Mouse (Mus musculus): ENCODE data around the gene Ano9. TPM values are rescaled to one million over a fixed set of nuclear protein-coding genes. Genes with fewer than 3 reads are reported as not detected.
A peak's percentile ranks its signal among the peaks of the same experiment; 100 is the strongest.

The Ano9 gene
- polyA plus RNA-seq, 1 experiment from 2014 or later, result 0.49 TPM

DNA sequence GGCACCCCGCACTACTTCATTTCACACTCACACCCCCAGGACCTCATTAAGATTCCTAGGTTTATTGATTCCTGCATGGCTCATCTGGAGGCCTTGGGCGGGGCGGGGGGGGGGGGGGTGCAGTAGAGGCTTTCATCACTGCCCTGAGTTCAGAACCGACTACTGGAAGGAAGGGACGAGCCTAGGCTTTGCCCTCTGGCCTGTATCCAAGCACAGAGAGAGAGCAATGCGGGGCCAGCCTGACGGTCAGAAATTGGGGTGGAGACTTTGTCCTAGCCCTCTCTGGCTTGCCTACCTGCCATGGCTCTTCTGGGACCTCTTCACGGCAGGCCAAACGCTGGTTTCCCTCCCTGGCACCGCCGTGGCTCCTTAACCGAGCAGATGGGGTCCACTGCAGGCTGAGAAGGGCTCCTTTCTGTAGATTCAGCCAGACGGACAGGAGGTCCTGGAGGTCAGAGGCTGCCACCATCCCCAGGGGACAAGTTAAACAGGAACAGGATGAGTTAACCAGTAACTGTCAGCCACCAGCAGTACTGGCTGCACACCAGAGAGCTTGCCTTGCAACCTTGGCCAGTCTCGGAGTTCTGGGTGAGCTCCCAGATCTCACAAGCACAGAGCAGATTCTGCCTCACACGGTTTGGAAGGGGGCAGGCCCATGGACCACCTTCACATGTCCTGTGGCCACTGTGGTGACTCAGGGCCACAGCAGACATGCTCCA, 23.0 kb downstream of the Ano9 start:
- H3K36me3 ChIP-seq (ENCODE audit: control insufficient read depth, insufficient read depth), result no peaks in the 10 kb centered on the region
- H3K27me3 ChIP-seq (ENCODE audit: control insufficient read depth, insufficient read depth, low read length), result peaks cover 10% of the 10 kb centered on the region
- peaks cover 12% of the 10 kb centered on the region for H3K4me1 ChIP-seq (ENCODE audit: control insufficient read depth, insufficient read depth, low read length)
- H3K4me2 ChIP-seq (ENCODE audit: low read depth, low read length), result no peak overlapping the region
- no peak overlapping the region for H3K4me3 ChIP-seq (ENCODE audit: low read length)
- no peak for ATAC-seq (replicated peaks; ENCODE audit: extremely low read depth, insufficient read depth, low FRiP score)
- H3K27ac ChIP-seq (ENCODE audit: low read length), result no peak overlapping the region
- H3K9ac ChIP-seq (ENCODE audit: low read length), result no peak overlapping the region
- WGBS, result 56% methylated on average over 15 of the region's 15 CpGs
- no peaks in the 10 kb centered on the region for H3K9me3 ChIP-seq (replicated peaks; ENCODE audit: control insufficient read depth, low read length)

DNA sequence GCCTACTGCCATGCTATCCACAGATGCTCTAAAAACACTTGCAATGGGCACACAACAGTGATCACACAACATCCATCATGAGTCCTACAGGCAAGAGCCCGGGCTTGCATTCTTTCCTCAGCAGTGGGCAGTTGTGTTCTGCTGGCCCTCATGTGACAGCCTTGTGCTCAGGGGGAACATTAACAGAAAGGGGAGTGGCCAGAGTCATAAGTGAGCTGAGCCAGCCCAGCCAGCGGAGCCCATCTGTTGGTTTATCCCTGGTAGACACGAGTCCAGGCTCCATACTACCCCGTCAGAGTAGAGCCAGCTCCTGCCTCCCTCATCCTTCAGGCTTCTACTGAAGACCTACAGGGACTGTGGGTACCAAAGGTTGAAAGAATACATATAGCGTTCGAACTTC, 23.7 kb downstream of the Ano9 start:
- no peak for ATAC-seq (replicated peaks; ENCODE audit: extremely low read depth, insufficient read depth, low FRiP score)
- Histone ChIP-seq H3K9me3 (replicated peaks; ENCODE audit: control insufficient read depth, low read length) (no peaks in the 10 kb centered on the region), H3K27me3 (ENCODE audit: control insufficient read depth, insufficient read depth, low read length) (peaks cover 17% of the 10 kb centered on the region), H3K4me2 (ENCODE audit: low read depth, low read length) (no peak overlapping the region), H3K9ac (ENCODE audit: low read length) (no peak overlapping the region), H3K27ac (ENCODE audit: low read length) (no peak overlapping the region), H3K4me3 (ENCODE audit: low read length) (no peak overlapping the region), H3K4me1 (ENCODE audit: control insufficient read depth, insufficient read depth, low read length) (peaks cover 8% of the 10 kb centered on the region), H3K36me3 (ENCODE audit: control insufficient read depth, insufficient read depth) (no peaks in the 10 kb centered on the region)
- 80% methylated on average over 6 of the region's 6 CpGs for WGBS

DNA sequence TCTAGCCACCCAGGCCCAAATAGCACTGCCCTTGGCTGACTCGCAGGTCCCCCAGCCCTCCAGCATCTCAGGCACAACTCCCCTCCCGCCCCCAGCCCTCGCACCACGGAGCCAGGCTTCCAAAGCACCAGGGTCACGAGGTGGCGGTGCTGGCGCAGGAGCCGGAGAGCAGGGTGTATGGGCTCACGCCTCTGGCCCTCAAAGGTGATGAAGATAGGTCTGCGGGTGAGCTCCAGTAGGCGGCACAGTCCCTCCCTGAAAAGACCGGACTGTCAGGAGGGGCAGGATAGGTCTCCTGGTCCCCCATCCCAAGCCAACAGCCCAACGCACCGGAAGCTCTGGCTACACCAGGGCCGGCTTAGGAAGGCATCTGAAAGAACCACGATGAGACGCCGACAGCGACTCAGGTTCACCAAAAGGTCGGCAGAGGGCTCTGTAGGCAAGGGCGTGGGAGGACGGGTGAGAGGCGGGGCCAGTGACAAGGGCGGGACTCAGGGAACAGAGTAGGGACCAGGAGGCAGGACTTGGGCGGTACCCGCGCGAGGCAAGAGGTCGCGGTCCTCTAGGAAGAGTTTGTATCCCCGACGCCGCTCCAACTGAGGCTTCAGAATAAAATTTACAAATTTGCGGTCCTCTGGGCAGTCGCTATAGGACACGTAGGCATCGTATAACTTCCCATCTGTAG, 25.4 kb downstream of the Ano9 start:
- peak overlapping the region; percentile 65 for H3K4me2 ChIP-seq (ENCODE audit: low read depth, low read length)
- ATAC-seq (replicated peaks; ENCODE audit: extremely low read depth, insufficient read depth, low FRiP score), result peak; percentile 78
- H3K4me3 ChIP-seq (ENCODE audit: low read length), result peak overlapping the region; percentile 37
- peak overlapping the region; percentile 40 for H3K9ac ChIP-seq (ENCODE audit: low read length)
- whole genome bisulfite sequencing, result 7% methylated on average over 37 of the region's 37 CpGs
- no peak overlapping the region for H3K27ac ChIP-seq (ENCODE audit: low read length)
- H3K36me3 ChIP-seq (ENCODE audit: control insufficient read depth, insufficient read depth), result no peaks in the 10 kb centered on the region
- H3K4me1 ChIP-seq (ENCODE audit: control insufficient read depth, insufficient read depth, low read length), result peaks cover 11% of the 10 kb centered on the region
- H3K9me3 ChIP-seq (replicated peaks; ENCODE audit: control insufficient read depth, low read length), result no peaks in the 10 kb centered on the region
- peaks cover 34% of the 10 kb centered on the region for H3K27me3 ChIP-seq (ENCODE audit: control insufficient read depth, insufficient read depth, low read length)

DNA sequence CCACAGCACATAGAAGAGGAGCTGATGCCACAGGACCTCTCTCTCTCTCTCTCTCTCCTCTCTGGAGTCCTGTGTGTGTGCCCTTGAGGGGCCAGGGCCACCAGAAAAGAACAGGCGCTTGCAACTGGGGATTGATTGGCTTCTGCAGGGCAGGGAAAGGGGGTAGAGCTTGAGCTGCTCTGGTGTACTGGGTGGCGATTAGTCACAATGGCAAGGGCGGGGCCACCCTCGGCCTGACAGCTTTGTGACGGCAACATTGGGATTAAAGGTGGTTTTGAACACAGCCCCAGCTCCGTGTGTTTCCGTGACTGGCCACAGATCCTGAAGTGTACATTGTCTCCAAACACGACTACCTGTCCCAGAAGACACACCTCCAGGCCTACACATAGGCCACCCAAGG, 27.4 kb downstream of the Ano9 start:
- peaks cover 11% of the 10 kb centered on the region for H3K4me1 ChIP-seq (ENCODE audit: control insufficient read depth, insufficient read depth, low read length)
- no peak overlapping the region for H3K9ac ChIP-seq (ENCODE audit: low read length)
- no peaks in the 10 kb centered on the region for H3K9me3 ChIP-seq (replicated peaks; ENCODE audit: control insufficient read depth, low read length)
- peaks cover 36% of the 10 kb centered on the region for H3K27me3 ChIP-seq (ENCODE audit: control insufficient read depth, insufficient read depth, low read length)
- 63% methylated on average over 8 of the region's 8 CpGs for WGBS
- H3K4me3 ChIP-seq (ENCODE audit: low read length), result no peak overlapping the region
- ATAC-seq (replicated peaks; ENCODE audit: extremely low read depth, insufficient read depth, low FRiP score), result no peak
- no peak overlapping the region for H3K4me2 ChIP-seq (ENCODE audit: low read depth, low read length)
- H3K36me3 ChIP-seq (ENCODE audit: control insufficient read depth, insufficient read depth), result no peaks in the 10 kb centered on the region
- H3K27ac ChIP-seq (ENCODE audit: low read length), result no peak overlapping the region

DNA sequence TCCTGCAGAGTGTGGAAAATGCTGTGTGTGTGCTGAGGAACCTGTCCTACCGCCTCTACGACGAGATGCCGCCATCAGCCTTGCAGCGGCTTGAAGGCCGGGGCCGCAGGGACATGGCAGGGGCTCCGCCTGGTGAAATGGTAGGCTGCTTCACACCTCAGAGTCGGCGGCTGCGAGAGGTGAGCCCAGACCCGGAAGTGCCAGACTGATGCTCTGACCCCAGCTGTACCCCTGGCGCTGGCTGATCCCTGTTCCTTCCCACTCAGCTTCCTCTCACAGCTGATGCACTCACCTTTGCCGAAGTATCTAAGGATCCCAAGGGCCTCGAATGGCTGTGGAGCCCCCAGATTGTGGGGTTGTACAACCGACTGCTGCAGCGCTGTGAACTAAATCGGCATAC, 29.1 kb downstream of the Ano9 start:
- no peak for ATAC-seq (replicated peaks; ENCODE audit: extremely low read depth, insufficient read depth, low FRiP score)
- peaks cover 11% of the 10 kb centered on the region for H3K4me1 ChIP-seq (ENCODE audit: control insufficient read depth, insufficient read depth, low read length)
- peaks cover 36% of the 10 kb centered on the region for H3K27me3 ChIP-seq (ENCODE audit: control insufficient read depth, insufficient read depth, low read length)
- no peaks in the 10 kb centered on the region for H3K36me3 ChIP-seq (ENCODE audit: control insufficient read depth, insufficient read depth)
- WGBS, result 7% methylated on average over 18 of the region's 18 CpGs
- H3K27ac ChIP-seq (ENCODE audit: low read length), result no peak overlapping the region
- no peak overlapping the region for H3K9ac ChIP-seq (ENCODE audit: low read length)
- peak overlapping the region; percentile 50 for H3K4me2 ChIP-seq (ENCODE audit: low read depth, low read length)
- no peaks in the 10 kb centered on the region for H3K9me3 ChIP-seq (replicated peaks; ENCODE audit: control insufficient read depth, low read length)
- peak overlapping the region; percentile 26 for H3K4me3 ChIP-seq (ENCODE audit: low read length)

DNA sequence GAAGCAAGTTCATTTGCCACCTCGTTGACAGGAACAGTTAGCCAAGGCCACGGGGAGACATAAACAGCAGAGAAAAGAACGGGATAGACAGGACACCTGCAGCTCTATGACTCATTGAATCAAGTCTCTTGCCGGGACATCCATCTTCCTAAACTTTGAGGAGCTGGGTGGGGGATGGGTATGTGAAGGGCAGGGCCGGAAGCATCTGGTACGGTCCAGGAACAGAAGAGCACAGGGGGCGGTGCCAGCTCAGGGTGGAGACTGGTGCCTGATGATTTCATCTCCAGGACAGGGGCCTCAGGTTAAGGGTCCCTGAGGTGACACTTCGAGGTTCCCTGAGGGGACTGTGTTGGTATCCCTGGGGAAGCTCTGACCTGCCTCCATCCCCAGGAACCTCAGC, 29.7 kb downstream of the Ano9 start:
- no peak overlapping the region for H3K27ac ChIP-seq (ENCODE audit: low read length)
- no peak overlapping the region for H3K4me2 ChIP-seq (ENCODE audit: low read depth, low read length)
- no peak overlapping the region for H3K9ac ChIP-seq (ENCODE audit: low read length)
- no peaks in the 10 kb centered on the region for H3K9me3 ChIP-seq (replicated peaks; ENCODE audit: control insufficient read depth, low read length)
- no peak overlapping the region for H3K4me3 ChIP-seq (ENCODE audit: low read length)
- peaks cover 10% of the 10 kb centered on the region for H3K4me1 ChIP-seq (ENCODE audit: control insufficient read depth, insufficient read depth, low read length)
- WGBS, result 21% methylated on average over 8 of the region's 8 CpGs
- no peak for ATAC-seq (replicated peaks; ENCODE audit: extremely low read depth, insufficient read depth, low FRiP score)
- H3K27me3 ChIP-seq (ENCODE audit: control insufficient read depth, insufficient read depth, low read length), result peaks cover 36% of the 10 kb centered on the region
- H3K36me3 ChIP-seq (ENCODE audit: control insufficient read depth, insufficient read depth), result no peaks in the 10 kb centered on the region

DNA sequence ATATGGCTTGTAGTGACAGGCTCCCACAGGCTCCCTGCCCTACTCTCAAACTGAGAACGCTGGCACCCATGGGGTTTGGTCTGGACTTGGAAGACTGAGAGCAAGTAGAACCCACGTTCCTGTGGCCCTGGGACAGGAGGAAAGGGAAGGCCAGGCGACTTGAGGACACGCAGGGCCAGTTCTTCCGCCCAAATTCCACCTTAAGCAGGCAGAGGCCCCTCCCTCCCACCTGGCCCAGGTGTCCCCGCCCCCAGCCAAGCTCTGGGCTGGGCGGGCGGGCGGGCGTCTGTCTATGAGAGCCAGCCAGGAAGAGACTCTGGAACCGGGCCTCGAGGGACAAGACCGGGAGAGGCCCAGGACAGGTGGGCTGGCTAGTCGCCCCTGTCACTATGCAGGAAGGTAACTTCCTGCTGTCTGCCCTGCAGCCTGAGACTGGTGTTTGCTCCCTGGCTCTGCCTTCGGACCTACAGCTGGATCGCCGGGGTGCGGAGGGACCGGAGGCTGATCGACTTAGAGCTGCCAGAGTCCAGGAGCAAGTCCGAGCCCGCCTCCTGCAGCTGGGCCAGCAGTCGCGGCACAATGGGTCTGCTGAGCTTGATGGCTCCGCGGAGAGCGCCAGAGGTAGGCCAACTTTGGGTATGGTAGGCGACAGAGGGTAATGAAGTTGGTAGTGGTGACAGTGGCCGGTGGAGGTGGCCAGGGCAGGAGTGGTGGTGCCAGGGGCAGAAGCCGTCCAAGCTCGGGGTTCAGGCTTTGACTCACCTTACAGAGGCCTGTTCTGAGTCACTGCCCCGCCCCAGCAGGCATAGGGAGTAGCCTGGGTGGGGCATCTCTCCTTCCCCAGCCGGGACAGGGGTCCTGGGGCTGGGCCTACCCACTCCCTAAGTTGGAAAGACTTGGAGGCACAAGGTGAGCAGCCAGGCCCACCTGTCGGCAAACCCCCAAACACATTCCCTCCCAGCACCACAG, 37.8 kb downstream of the Ano9 start:
- H3K27me3 ChIP-seq (ENCODE audit: control insufficient read depth, insufficient read depth, low read length), result peaks cover 15% of the 10 kb centered on the region
- H3K9ac ChIP-seq (ENCODE audit: low read length), result no peak overlapping the region; the same call in 1 of the 2 replicates
- no peak for ATAC-seq (replicated peaks; ENCODE audit: extremely low read depth, insufficient read depth, low FRiP score)

DNA sequence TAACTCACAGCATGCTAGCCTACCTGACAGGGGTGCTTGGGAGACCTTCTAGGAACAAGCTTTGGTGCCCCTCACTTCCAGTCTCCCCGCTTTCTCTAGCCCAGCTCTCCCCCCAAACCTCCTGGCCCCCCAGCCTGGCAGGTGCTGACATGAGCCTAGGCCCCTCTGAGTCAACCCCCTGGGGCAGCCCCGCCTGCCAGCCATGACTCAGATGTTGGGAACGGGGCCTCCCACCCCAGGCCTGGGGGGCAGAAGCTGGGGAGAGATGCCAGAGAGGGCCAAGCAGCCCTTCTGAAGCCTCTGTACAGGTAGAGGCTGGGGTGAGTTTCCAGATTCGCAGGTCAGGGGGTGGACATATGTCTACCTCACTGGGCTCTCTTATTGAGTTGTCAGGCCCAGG, 38.7 kb downstream of the Ano9 start:
- no peak overlapping the region for H3K4me2 ChIP-seq (ENCODE audit: low read depth, low read length)
- no peak overlapping the region for H3K4me3 ChIP-seq (ENCODE audit: low read length)
- no peak for ATAC-seq (replicated peaks; ENCODE audit: extremely low read depth, insufficient read depth, low FRiP score)
- H3K27ac ChIP-seq (ENCODE audit: low read length), result no peak overlapping the region
- H3K9me3 ChIP-seq (replicated peaks; ENCODE audit: control insufficient read depth, low read length), result no peaks in the 10 kb centered on the region
- no peaks in the 10 kb centered on the region for H3K36me3 ChIP-seq (ENCODE audit: control insufficient read depth, insufficient read depth)
- peaks cover 15% of the 10 kb centered on the region for H3K27me3 ChIP-seq (ENCODE audit: control insufficient read depth, insufficient read depth, low read length)
- no peaks in the 10 kb centered on the region for H3K4me1 ChIP-seq (ENCODE audit: control insufficient read depth, insufficient read depth, low read length)
- H3K9ac ChIP-seq (ENCODE audit: low read length), result no peak overlapping the region
- WGBS, result 77% methylated on average over 4 of the region's 4 CpGs

More for the DNA sequence above, 37.8 kb downstream of the Ano9 start:
- Histone ChIP-seq H3K4me2 (ENCODE audit: low read depth, low read length) (no peak overlapping the region), H3K9me3 (replicated peaks; ENCODE audit: control insufficient read depth, low read length) (no peaks in the 10 kb centered on the region), H3K27ac (ENCODE audit: low read length) (no peak overlapping the region), H3K4me1 (ENCODE audit: control insufficient read depth, insufficient read depth, low read length) (no peaks in the 10 kb centered on the region), H3K36me3 (ENCODE audit: control insufficient read depth, insufficient read depth) (no peaks in the 10 kb centered on the region), H3K4me3 (ENCODE audit: low read length) (peak overlapping the region; percentile 18; the same call in 1 of the 2 replicates)
- WGBS, result 27% methylated on average over 34 of the region's 34 CpGs
